Mouse (Mus musculus) MEL (cell line): ENCODE results near the gene AI837181. TPM values are rescaled to one million over a fixed set of nuclear protein-coding genes. Genes with fewer than 3 reads are reported as not detected.
A peak's percentile ranks its signal among the peaks of the same experiment; 100 is the strongest.

Experiments
- DNase-seq: peaks from one replicate; pipeline ENCODE4 v3.0.0; 2011; ENCODE audit warnings: low read depth, low spot score
- H3K27ac ChIP-seq: 2 replicates; pipeline ENCODE4 v1.5.1; 2012; ENCODE audit warnings: low read depth, mild to moderate bottlenecking, control low read depth, low read length, moderate library complexity; ENCODE audit not compliant: control insufficient read depth
- H3K27me3 ChIP-seq, 2 experiments: fragments of 150-350 bp in 1 of 2; sonication (generic) in 1 of 2; 2 replicates each; pipeline ENCODE4 v1.6.1; 2012; ENCODE audit warnings: low read length in 2 of 2, mild to moderate bottlenecking in 2 of 2, improper control_type of control experiment in 1 of 2, moderate library complexity in 1 of 2; ENCODE audit not compliant: insufficient read depth in 2 of 2, control insufficient read depth in 1 of 2
- H3K36me3 ChIP-seq, 2 experiments: 2 replicates each; pipeline ENCODE4 v1.6.1; 2012 to 2014; ENCODE audit warnings: low read length in 2 of 2, improper control_type of control experiment in 1 of 2, inconsistent platforms in 1 of 2, mild to moderate bottlenecking in 1 of 2; ENCODE audit not compliant: insufficient read depth in 2 of 2, control insufficient read depth in 1 of 2
- H3K4me1 ChIP-seq, 2 experiments: fragments of 150-350 bp in 1 of 2; sonication (generic) in 1 of 2; 2 replicates each; pipeline ENCODE4 v1.6.1; 2012; ENCODE audit warnings: low read length in 2 of 2, improper control_type of control experiment in 1 of 2, mild to moderate bottlenecking in 1 of 2; ENCODE audit not compliant: insufficient read depth in 2 of 2, control insufficient read depth in 1 of 2
- H3K4me3 ChIP-seq, 2 experiments: fragments of 150-350 bp in 1 of 2; sonication (generic) in 1 of 2; 2 replicates each; pipeline ENCODE4 v1.5.1; 2012; ENCODE audit warnings: low read depth in 2 of 2, low read length in 2 of 2, mild to moderate bottlenecking in 2 of 2, moderate library complexity in 2 of 2, control low read depth in 1 of 2, improper control_type of control experiment in 1 of 2; ENCODE audit not compliant: control insufficient read depth in 1 of 2, insufficient read depth in 1 of 2
- H3K79me2 ChIP-seq: 2 replicates; pipeline ENCODE4 v1.6.1; 2012; ENCODE audit warnings: mild to moderate bottlenecking, low read length, moderate library complexity; ENCODE audit not compliant: control insufficient read depth, poor library complexity, insufficient read depth
- H3K9ac ChIP-seq: 2 replicates; pipeline ENCODE4 v1.6.1; 2012; ENCODE audit warnings: low read depth, mild to moderate bottlenecking, control low read depth, low read length, moderate library complexity; ENCODE audit not compliant: control insufficient read depth, poor library complexity, severe bottlenecking
- H3K9me3 ChIP-seq: fragments of 150-350 bp; sonication (generic); replicated peaks from 2 replicates; pipeline ENCODE4 v1.6.1; 2012; ENCODE audit warnings: mild to moderate bottlenecking, low read length, improper control_type of control experiment, moderate library complexity; ENCODE audit not compliant: insufficient read depth
- BHLHE40 ChIP-seq: IDR thresholded peaks from 2 replicates; pipeline ENCODE4 v1.6.1; 2012; ENCODE audit warnings: low read depth, mild to moderate bottlenecking, inconsistent platforms, low read length, improper control_type of control experiment, borderline replicate concordance
- CHD2 ChIP-seq: IDR thresholded peaks from 2 replicates; pipeline ENCODE4 v1.6.1; 2011; ENCODE audit warnings: low read length, improper control_type of control experiment
- CTCF ChIP-seq, 3 experiments: IDR thresholded peaks in 2 of 3; conservative IDR thresholded peaks in 1 of 3; 2 replicates each; pipeline ENCODE4 v1.5.1; 2011 to 2012; ENCODE audit warnings: low read length in 3 of 3, low read depth in 2 of 3, mild to moderate bottlenecking in 2 of 3, improper control_type of control experiment in 1 of 3, inconsistent platforms in 1 of 3, mixed read lengths in 1 of 3, moderate library complexity in 1 of 3; ENCODE audit not compliant: control insufficient read depth in 1 of 3, insufficient read depth in 1 of 3, poor library complexity in 1 of 3, severe bottlenecking in 1 of 3
- E2F4 ChIP-seq: IDR thresholded peaks from 2 replicates; pipeline ENCODE4 v1.6.1; 2011; ENCODE audit warnings: low read depth, low read length, improper control_type of control experiment, borderline replicate concordance
- ELF1 ChIP-seq: IDR thresholded peaks from 2 replicates; pipeline ENCODE4 v1.6.1; 2014; ENCODE audit warnings: low read depth, mild to moderate bottlenecking, inconsistent platforms, low read length, improper control_type of control experiment, moderate library complexity
- EP300 ChIP-seq, 2 experiments: IDR thresholded peaks; 2 replicates each; pipeline ENCODE4 v1.6.1; 2011; ENCODE audit warnings: improper control_type of control experiment in 2 of 2, low read length in 2 of 2, low read depth in 1 of 2, mild to moderate bottlenecking in 1 of 2
- GATA1 ChIP-seq: IDR thresholded peaks from 2 replicates; pipeline ENCODE4 v1.6.1; 2011; ENCODE audit warnings: low read depth, low read length, improper control_type of control experiment
- JUND ChIP-seq: IDR thresholded peaks from 2 replicates; pipeline ENCODE4 v1.6.1; 2011; ENCODE audit warnings: low read depth, mild to moderate bottlenecking, improper control_type of control experiment, low read length
- KAT2A ChIP-seq: conservative IDR thresholded peaks from 2 replicates; pipeline ENCODE4 v1.6.1; 2012; ENCODE audit warnings: low read depth, low read length, improper control_type of control experiment, inconsistent platforms
- MAFK ChIP-seq: IDR thresholded peaks from 2 replicates; pipeline ENCODE4 v1.6.1; 2011; ENCODE audit warnings: low read depth, mild to moderate bottlenecking, low read length, improper control_type of control experiment, borderline replicate concordance
- MAX ChIP-seq: IDR thresholded peaks from 2 replicates; pipeline ENCODE4 v1.6.1; 2011; ENCODE audit warnings: low read length, improper control_type of control experiment
- MEF2A ChIP-seq: IDR thresholded peaks from 2 replicates; pipeline ENCODE4 v1.6.1; 2014; ENCODE audit warnings: low read depth, mild to moderate bottlenecking, inconsistent platforms, low read length, improper control_type of control experiment; ENCODE audit not compliant: poor library complexity, insufficient replicate concordance, severe bottlenecking; ENCODE audit errors: extremely low read depth
- MXI1 ChIP-seq: IDR thresholded peaks from 2 replicates; pipeline ENCODE4 v1.6.1; 2011; ENCODE audit warnings: mild to moderate bottlenecking, low read depth, low read length, improper control_type of control experiment
- MYB ChIP-seq: IDR thresholded peaks from 2 replicates; pipeline ENCODE4 v1.6.1; 2011; ENCODE audit warnings: mild to moderate bottlenecking, low read depth, low read length, improper control_type of control experiment
- MYC ChIP-seq: IDR thresholded peaks from 2 replicates; pipeline ENCODE4 v1.6.1; 2011; ENCODE audit warnings: low read depth, mild to moderate bottlenecking, low read length, improper control_type of control experiment, moderate library complexity
- POLR2A ChIP-seq, 2 experiments: IDR thresholded peaks; 2 replicates each; pipeline ENCODE4 v1.6.1; 2011 to 2012; ENCODE audit warnings: low read length in 2 of 2, mild to moderate bottlenecking in 2 of 2, control low read depth in 1 of 2, improper control_type of control experiment in 1 of 2, low read depth in 1 of 2, moderate library complexity in 1 of 2; ENCODE audit not compliant: control insufficient read depth in 1 of 2, insufficient read depth in 1 of 2, poor library complexity in 1 of 2
- POLR2AphosphoS2 ChIP-seq: IDR thresholded peaks from 2 replicates; pipeline ENCODE4 v1.6.1; 2011; ENCODE audit warnings: low read length, improper control_type of control experiment
- POLR2AphosphoS5 ChIP-seq: IDR thresholded peaks from 2 replicates; pipeline ENCODE4 v1.6.1; 2012; ENCODE audit warnings: low read depth, borderline replicate concordance, mild to moderate bottlenecking, inconsistent platforms, low read length, moderate library complexity, mixed read lengths
- SIN3A ChIP-seq: IDR thresholded peaks from 2 replicates; pipeline ENCODE4 v1.6.1; 2012; ENCODE audit warnings: low read length, improper control_type of control experiment, inconsistent platforms
- TBP ChIP-seq: IDR thresholded peaks from 2 replicates; pipeline ENCODE4 v1.8.0; 2011; ENCODE audit warnings: low read depth, low read length, improper control_type of control experiment
- TCF12 ChIP-seq: IDR thresholded peaks from 2 replicates; pipeline ENCODE4 v1.6.1; 2014; ENCODE audit warnings: low read depth, mild to moderate bottlenecking, inconsistent platforms, low read length, improper control_type of control experiment, moderate library complexity
- USF1 ChIP-seq: IDR thresholded peaks from 2 replicates; pipeline ENCODE4 v1.6.1; 2014; ENCODE audit warnings: low read depth, mild to moderate bottlenecking, inconsistent platforms, low read length, improper control_type of control experiment, moderate library complexity
- USF2 ChIP-seq, 2 experiments: IDR thresholded peaks; 2 replicates each; pipeline ENCODE4 v1.6.1; 2011 to 2012; ENCODE audit warnings: improper control_type of control experiment in 2 of 2, low read length in 2 of 2, borderline replicate concordance in 1 of 2, inconsistent platforms in 1 of 2, low read depth in 1 of 2, mild to moderate bottlenecking in 1 of 2; ENCODE audit not compliant: insufficient read depth in 1 of 2
- ZKSCAN1 ChIP-seq: IDR thresholded peaks from 2 replicates; pipeline ENCODE4 v1.6.1; 2012; ENCODE audit warnings: low read depth, mild to moderate bottlenecking, inconsistent platforms, low read length, improper control_type of control experiment, moderate library complexity
- ZMIZ1 ChIP-seq: IDR thresholded peaks from 2 replicates; pipeline ENCODE4 v1.6.1; 2012; ENCODE audit warnings: low read depth, mild to moderate bottlenecking, inconsistent platforms, low read length, improper control_type of control experiment, moderate library complexity
- ZNF384 ChIP-seq: IDR thresholded peaks from 2 replicates; pipeline ENCODE4 v1.6.1; 2012; ENCODE audit warnings: low read depth, mild to moderate bottlenecking, inconsistent platforms, low read length, improper control_type of control experiment
- polyA plus RNA-seq, 2 experiments: library from polyadenylated mRNA; stranded (reverse) in 1 of 2; unstranded in 1 of 2; fragments of >175 nt in 1 of 2; fragments of >200 nt in 1 of 2; gene quantifications; 2 replicates each; pipeline versions ENCODE4 v1.2.1 to v1.2.4; 2012; ENCODE audit warnings: low replicate concordance in 2 of 2, low read depth in 1 of 2; ENCODE audit not compliant: insufficient read length in 2 of 2, insufficient read depth in 1 of 2, missing spikeins in 1 of 2
- total RNA-seq: library from RNA; depleted of rRNA; stranded (reverse); fragments of 300-350 nt; gene quantifications from 2 replicates; pipeline ENCODE4 v1.2.3, GENCODE M21; 2012

Gene AI837181
- total and polyA plus RNA-seq, 3 experiments = 8.9 to 41.3 TPM; not detected in 1

DNA sequence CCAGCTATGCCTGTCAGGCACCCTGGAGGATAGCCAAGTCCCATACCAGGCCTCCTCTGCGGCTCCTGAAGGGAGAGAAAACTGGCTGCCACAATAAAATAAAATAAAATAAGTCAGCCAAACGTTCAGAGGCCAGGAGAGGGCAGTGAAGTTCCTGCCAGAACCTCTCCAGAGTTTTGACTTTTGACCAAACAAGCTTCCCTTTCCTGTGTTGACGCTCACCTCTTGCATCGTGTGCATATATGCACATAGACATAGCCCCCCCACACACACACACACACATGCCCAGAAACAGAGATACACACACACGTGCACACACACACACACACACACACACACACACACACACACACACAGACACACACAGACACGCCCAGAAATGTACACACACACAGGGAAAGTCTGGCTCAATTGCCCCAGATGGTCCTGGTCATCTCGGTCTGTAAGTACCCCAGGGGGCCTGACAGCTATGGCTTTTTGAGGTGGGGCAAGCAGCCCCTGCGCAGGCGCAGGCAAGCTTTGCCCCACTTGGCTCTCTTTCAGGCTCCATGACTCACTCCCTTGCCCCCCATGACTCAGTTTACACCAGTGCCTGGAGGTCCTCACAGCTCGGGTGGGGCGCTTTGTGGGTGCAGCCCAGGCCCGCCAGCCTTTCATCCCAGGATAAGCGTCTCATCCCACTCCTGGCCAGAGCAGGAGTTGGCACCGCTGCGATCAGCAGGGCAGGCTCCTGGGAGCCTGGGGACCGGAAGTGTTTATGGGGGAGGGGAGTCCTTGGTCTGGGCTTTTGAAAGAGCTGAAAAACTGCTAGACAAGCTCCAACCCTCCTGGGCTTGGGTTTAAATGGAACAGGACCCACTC is 8.3 kb downstream of the AI837181 start (continued):
- TF ChIP-seq SIN3A = peak; percentile 83
- TF ChIP-seq EP300 (IDR thresholded peaks at IDR 0.05; ENCODE audit: low read depth in 1 of 2, low read length in 2 of 2) = peak in 1 of 2 experiments; percentile 20; a peak in 1 of 4 replicates
- no peak for TF ChIP-seq USF2 (IDR thresholded peaks at IDR 0.05; ENCODE audit: borderline replicate concordance in 1 of 2, insufficient read depth in 1 of 2, low read depth in 1 of 2, low read length in 2 of 2)
- no peak for TF ChIP-seq MYC
- no peak for TF ChIP-seq POLR2AphosphoS2
- no peak; the same call in 1 of the 2 replicates for TF ChIP-seq JUND
- TF ChIP-seq MAX = 0 out of 2 replicates have a peak, but pooled peaks have one; percentile 51
- no peak for TF ChIP-seq MYB
- no peak for TF ChIP-seq USF1
- no peak for TF ChIP-seq E2F4
- no peak for TF ChIP-seq MAFK
- no peak for TF ChIP-seq GATA1
- TF ChIP-seq ZMIZ1 = peak; percentile 73; the same call in 1 of the 2 replicates
- TF ChIP-seq POLR2A (IDR thresholded peaks at IDR 0.05; ENCODE audit: control insufficient read depth in 1 of 2, insufficient read depth in 1 of 2, low read depth in 1 of 2, low read length in 2 of 2, poor library complexity in 1 of 2) = peak in 1 of 2 experiments; percentile 53; a peak in 1 of 4 replicates
- TF ChIP-seq KAT2A = no peak; the same call in 1 of the 2 replicates
- no peak for TF ChIP-seq BHLHE40
- TF ChIP-seq MXI1 = peak; percentile 76; the same call in 1 of the 2 replicates
- peak; percentile 30 to 70 (median 49); a peak in 5 of 6 replicates for TF ChIP-seq CTCF (IDR thresholded peaks at IDR 0.05 in 2 of 3, conservative IDR thresholded peaks at IDR 0.05 in 1 of 3; ENCODE audit: control insufficient read depth in 1 of 3, insufficient read depth in 1 of 3, low read depth in 2 of 3, low read length in 3 of 3, poor library complexity in 1 of 3, severe bottlenecking in 1 of 3)
- TF ChIP-seq ZKSCAN1 = no peak
- TF ChIP-seq ELF1 = peak; percentile 77
- peak; percentile 37; the same call in 1 of the 2 replicates for TF ChIP-seq CHD2

GRCm38 (mm10) chr19:5433951-5434350 is 9.0 kb downstream of the AI837181 start:
- Histone ChIP-seq H3K4me1 (peaks cover 5 to 16% of the 10 kb centered on the region in 2 experiments), H3K9ac (peak overlapping the region; percentile 79), H3K27me3 (no peaks in the 10 kb centered on the region), H3K4me3 (peak overlapping the region; percentile 70 to 71), H3K79me2 (no peaks in the 10 kb centered on the region; the same call in 1 of the 2 replicates), H3K9me3 (no peaks in the 10 kb centered on the region), H3K27ac (peak overlapping the region; percentile 53), H3K36me3 (peaks cover 0 to 9% of the 10 kb centered on the region in 2 experiments; a peak in 2 of 4 replicates)
- TF ChIP-seq ZMIZ1 (no peak), ELF1 (no peak), JUND (no peak), SIN3A (no peak), E2F4 (no peak), TBP (no peak), KAT2A (no peak), ZKSCAN1 (no peak), EP300 (IDR thresholded peaks at IDR 0.05; ENCODE audit: low read depth in 1 of 2, low read length in 2 of 2) (no peak), TCF12 (no peak), MEF2A (no peak), MXI1 (no peak), POLR2AphosphoS5 (no peak), POLR2A (IDR thresholded peaks at IDR 0.05; ENCODE audit: control insufficient read depth in 1 of 2, insufficient read depth in 1 of 2, low read depth in 1 of 2, low read length in 2 of 2, poor library complexity in 1 of 2) (no peak), CHD2 (no peak), ZNF384 (no peak), USF1 (no peak)
- DNase-seq = no peak
